Mouse (Mus musculus): ENCODE measurements at regions not wholly inside any gene's neighbourhood (a gene's known extent, or its start where the extent isn't known, plus 50 kb on each side); places are given as distances from the start of the nearest gene placed in this dataset.
A peak's percentile ranks its signal among the peaks of the same experiment; 100 is the strongest.

DNA sequence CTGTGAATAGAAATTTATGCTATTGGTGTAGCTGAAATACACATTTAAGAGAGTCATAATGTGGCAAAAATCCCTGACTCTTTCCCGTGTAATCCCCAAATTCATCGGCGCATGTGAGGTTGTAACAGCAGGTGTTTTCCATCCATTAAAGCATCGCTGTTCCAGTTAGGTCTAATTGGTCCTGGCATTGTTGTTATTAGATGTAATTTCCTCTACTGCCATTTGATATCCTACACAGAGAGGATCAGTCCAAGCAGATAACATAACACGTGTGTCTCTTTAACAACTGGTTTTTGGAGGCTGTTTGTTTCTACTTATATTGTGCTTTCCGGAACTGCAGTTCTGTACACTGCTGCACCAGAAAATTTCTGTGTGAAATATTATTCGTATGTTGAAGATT, 101.8 kb downstream of the Vgll3 start:
- Histone ChIP-seq H3K27me3 (no peaks in the 10 kb centered on the region), H3K4me3 (no peak overlapping the region), H3K9ac (no peak overlapping the region), H3K36me3 (no peaks in the 10 kb centered on the region), H3K27ac (no peak overlapping the region), H3K4me2 (no peak overlapping the region), H3K9me3 (replicated peaks) (no peaks in the 10 kb centered on the region), H3K4me1 (replicated peaks) (no peaks in the 10 kb centered on the region)
- WGBS, result 74% methylated on average over 7 of the region's 7 CpGs
- ATAC-seq (replicated peaks; ENCODE audit: insufficient number of reproducible peaks, insufficient read depth, low FRiP score, low read depth), result no peak

DNA sequence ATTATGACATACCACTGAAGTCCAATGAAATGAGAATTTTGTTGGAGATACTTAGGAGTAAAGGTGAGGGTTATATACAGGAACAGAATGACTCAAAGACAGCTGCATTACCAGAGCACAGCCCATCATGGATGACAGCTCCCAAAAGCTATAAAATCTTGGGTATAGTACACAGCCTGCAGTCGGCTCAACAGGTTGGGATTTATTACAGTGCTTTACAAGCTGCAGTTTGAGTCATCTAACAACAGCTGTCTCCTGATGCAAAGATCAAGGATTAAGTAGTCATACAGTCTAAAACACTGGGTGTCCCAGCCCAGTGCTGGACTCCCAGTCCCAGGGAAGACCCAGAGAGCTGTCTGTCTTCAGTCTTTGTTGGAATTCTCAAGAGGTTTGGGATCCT, 110.9 kb downstream of the Vgll3 start:
- no peak overlapping the region for H3K4me2 ChIP-seq
- H3K27me3 ChIP-seq, result no peaks in the 10 kb centered on the region
- no peak overlapping the region for H3K9ac ChIP-seq
- no peak for ATAC-seq (replicated peaks; ENCODE audit: insufficient number of reproducible peaks, insufficient read depth, low FRiP score, low read depth)
- no peak overlapping the region for H3K4me3 ChIP-seq
- H3K36me3 ChIP-seq, result no peaks in the 10 kb centered on the region
- no peak overlapping the region for H3K27ac ChIP-seq
- 79% methylated on average over 1 of the region's 1 CpGs for WGBS
- H3K9me3 ChIP-seq (replicated peaks), result no peaks in the 10 kb centered on the region
- H3K4me1 ChIP-seq (replicated peaks), result no peaks in the 10 kb centered on the region

DNA sequence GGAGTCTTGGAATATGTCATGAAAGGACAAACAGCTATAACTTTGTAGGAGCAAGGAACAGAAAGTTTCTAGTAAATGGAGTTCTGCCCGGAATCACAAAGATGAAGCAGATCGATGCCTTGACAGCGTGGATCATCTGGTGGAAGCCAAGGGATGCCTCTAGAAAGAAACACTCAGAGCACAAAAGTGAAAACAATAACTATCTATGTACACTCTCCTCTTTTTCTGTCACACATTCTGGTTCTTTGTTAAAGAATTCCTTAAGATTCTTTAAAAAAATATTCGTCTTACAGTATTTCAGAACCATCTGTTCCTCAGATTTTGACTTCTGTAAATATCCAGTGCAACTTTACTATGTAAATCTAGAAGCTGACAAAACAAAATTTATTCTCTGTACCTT, 148.8 kb downstream of the Vgll3 start:
- no peaks in the 10 kb centered on the region for H3K4me1 ChIP-seq (replicated peaks)
- H3K9ac ChIP-seq, result no peak overlapping the region
- H3K9me3 ChIP-seq (replicated peaks), result no peaks in the 10 kb centered on the region
- H3K4me2 ChIP-seq, result no peak overlapping the region
- H3K4me3 ChIP-seq, result no peak overlapping the region
- H3K27me3 ChIP-seq, result no peaks in the 10 kb centered on the region
- H3K27ac ChIP-seq, result no peak overlapping the region
- WGBS, result 86% methylated on average over 4 of the region's 4 CpGs
- ATAC-seq (replicated peaks; ENCODE audit: insufficient number of reproducible peaks, insufficient read depth, low FRiP score, low read depth), result no peak
- no peaks in the 10 kb centered on the region for H3K36me3 ChIP-seq

DNA sequence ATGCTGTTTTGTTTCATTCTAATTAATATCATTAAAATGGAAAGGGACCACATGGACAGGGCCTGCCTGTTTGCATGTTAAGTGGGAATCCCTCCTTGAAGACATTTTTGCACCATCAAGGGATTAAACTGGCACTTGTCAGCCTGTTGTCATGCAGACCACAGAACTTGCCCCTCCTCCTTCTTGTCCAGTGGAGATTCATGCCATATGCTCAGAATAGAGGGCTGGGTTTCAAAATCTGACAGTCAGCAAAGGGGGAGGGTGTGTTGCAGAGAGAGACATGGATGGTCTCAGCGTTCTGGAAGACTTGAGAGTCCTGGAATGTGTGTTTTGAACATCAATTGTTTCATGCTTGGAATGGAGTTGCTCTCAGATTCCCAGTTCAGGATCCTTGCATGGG, 149.2 kb downstream of the Vgll3 start:
- H3K4me2 ChIP-seq, result no peak overlapping the region
- no peak overlapping the region for H3K4me3 ChIP-seq
- H3K27ac ChIP-seq, result no peak overlapping the region
- H3K9me3 ChIP-seq (replicated peaks), result no peaks in the 10 kb centered on the region
- H3K9ac ChIP-seq, result no peak overlapping the region
- no peak for ATAC-seq (replicated peaks; ENCODE audit: insufficient number of reproducible peaks, insufficient read depth, low FRiP score, low read depth)
- H3K36me3 ChIP-seq, result no peaks in the 10 kb centered on the region
- H3K27me3 ChIP-seq, result no peaks in the 10 kb centered on the region
- WGBS, result 26% methylated on average over 1 of the region's 1 CpGs
- no peaks in the 10 kb centered on the region for H3K4me1 ChIP-seq (replicated peaks)

DNA sequence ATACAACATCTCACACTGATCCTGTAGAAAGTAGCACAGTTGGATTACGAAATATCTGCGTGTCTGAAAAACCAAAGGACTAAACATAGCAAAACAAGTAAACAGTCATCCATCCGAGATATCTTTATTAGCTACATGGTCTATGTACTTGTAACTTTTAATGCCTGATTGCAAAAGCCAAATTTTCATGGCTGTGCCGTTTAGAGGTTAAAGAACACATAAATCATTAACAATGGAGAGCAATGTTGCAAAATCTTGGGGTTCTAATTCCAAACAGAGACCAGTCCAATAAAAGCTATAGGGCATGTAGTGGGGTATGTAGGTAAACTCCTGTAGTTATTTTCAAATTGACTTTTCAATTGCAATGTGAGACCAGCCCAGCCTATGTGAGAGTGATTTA, 162.0 kb downstream of the Vgll3 start:
- no peak overlapping the region for H3K4me3 ChIP-seq
- H3K27ac ChIP-seq, result no peak overlapping the region
- no peaks in the 10 kb centered on the region for H3K4me1 ChIP-seq (replicated peaks)
- no peak for ATAC-seq (replicated peaks; ENCODE audit: insufficient number of reproducible peaks, insufficient read depth, low FRiP score, low read depth)
- no peaks in the 10 kb centered on the region for H3K27me3 ChIP-seq
- no peaks in the 10 kb centered on the region for H3K36me3 ChIP-seq
- no peaks in the 10 kb centered on the region for H3K9me3 ChIP-seq (replicated peaks)
- H3K9ac ChIP-seq, result no peak overlapping the region
- no peak overlapping the region for H3K4me2 ChIP-seq
- WGBS, result 80% methylated on average over 4 of the region's 4 CpGs

DNA sequence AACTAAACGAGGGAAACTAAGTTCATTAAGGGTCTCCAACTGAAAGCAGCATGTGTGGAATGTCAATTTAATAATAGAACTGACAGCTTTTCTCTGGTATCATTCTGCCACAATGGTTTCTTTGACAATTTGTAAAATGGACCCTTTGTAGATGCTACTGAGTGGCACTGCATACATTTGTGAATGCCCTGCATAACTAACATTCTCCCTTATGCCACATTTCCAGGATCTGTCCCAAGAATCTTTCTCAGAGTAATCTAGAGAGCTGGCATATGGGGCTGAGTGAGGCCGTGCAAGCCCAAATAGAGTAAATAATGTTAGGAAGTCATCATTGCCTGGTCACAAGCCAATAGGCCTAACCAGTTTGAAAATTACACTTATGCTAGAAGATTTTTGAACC, 172.1 kb downstream of the Vgll3 start:
- no peak overlapping the region for H3K27ac ChIP-seq
- no peaks in the 10 kb centered on the region for H3K9me3 ChIP-seq (replicated peaks)
- H3K4me1 ChIP-seq (replicated peaks), result no peaks in the 10 kb centered on the region
- no peaks in the 10 kb centered on the region for H3K36me3 ChIP-seq
- no peak overlapping the region for H3K4me3 ChIP-seq
- no peak for ATAC-seq (replicated peaks; ENCODE audit: insufficient number of reproducible peaks, insufficient read depth, low FRiP score, low read depth)
- no peak overlapping the region for H3K4me2 ChIP-seq
- WGBS, result 35% methylated on average over 2 of the region's 2 CpGs
- H3K27me3 ChIP-seq, result no peaks in the 10 kb centered on the region
- H3K9ac ChIP-seq, result no peak overlapping the region

DNA sequence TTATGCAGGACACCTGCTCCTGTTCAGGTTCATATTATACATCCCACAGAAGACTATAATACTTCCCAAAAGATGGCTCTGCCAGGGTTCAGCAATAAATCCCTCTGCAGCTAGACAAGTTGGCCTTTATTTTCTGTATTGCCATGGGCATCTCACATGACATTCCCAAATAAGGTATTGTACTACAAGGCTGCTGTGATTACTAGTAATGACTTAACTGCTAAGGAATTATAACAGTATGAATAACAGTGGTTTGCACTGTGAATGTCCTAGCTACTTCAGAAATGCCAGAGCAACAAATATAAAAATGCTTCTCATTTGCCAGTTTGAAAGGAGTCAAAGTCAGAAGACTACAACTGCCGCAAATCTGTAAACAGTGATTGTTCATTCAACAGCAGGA, 184.3 kb downstream of the Vgll3 start:
- H3K27me3 ChIP-seq, result no peaks in the 10 kb centered on the region
- H3K9ac ChIP-seq, result no peak overlapping the region
- H3K9me3 ChIP-seq (replicated peaks), result no peaks in the 10 kb centered on the region
- no peak overlapping the region for H3K27ac ChIP-seq
- WGBS, result 70% methylated on average over 1 of the region's 1 CpGs
- no peak overlapping the region for H3K4me3 ChIP-seq
- no peak for ATAC-seq (replicated peaks; ENCODE audit: insufficient number of reproducible peaks, insufficient read depth, low FRiP score, low read depth)
- no peak overlapping the region for H3K4me2 ChIP-seq
- no peaks in the 10 kb centered on the region for H3K36me3 ChIP-seq
- H3K4me1 ChIP-seq (replicated peaks), result peaks cover 4% of the 10 kb centered on the region; the same call in 1 of the 2 replicates

DNA sequence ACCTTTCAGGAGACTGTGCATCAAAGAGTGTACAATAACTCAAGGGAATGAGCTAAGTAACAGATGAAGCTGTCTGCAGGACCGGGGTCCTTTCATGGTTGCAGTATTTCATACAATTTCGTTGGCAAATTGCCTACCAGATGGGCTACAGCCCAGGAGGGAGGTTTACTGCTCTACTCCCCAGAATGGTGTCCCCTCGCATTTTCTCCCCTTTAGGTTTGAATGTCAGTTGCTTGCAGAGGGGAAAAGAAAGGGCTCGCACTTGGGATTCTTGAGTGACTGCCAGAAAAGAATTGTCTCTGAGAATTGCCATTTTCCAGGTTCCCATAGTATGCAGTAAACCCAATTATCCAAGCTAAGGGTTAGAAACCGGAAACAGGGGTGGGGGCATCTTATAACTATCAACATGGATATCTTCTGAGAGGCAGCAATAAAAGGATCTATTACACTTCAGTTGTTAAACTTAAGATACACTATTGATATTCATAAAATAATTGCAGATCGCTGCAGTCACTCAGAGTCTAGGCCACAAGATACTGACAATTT, 185.7 kb downstream of the Vgll3 start:
- Histone ChIP-seq H3K9ac (no peak overlapping the region), H3K4me1 (replicated peaks) (peaks cover 10% of the 10 kb centered on the region), H3K4me3 (no peak overlapping the region), H3K9me3 (replicated peaks) (no peaks in the 10 kb centered on the region), H3K27me3 (no peaks in the 10 kb centered on the region), H3K4me2 (no peak overlapping the region), H3K36me3 (no peaks in the 10 kb centered on the region), H3K27ac (no peak overlapping the region)
- no peak for ATAC-seq (replicated peaks; ENCODE audit: insufficient number of reproducible peaks, insufficient read depth, low FRiP score, low read depth)
- 64% methylated on average over 6 of the region's 6 CpGs for WGBS

DNA sequence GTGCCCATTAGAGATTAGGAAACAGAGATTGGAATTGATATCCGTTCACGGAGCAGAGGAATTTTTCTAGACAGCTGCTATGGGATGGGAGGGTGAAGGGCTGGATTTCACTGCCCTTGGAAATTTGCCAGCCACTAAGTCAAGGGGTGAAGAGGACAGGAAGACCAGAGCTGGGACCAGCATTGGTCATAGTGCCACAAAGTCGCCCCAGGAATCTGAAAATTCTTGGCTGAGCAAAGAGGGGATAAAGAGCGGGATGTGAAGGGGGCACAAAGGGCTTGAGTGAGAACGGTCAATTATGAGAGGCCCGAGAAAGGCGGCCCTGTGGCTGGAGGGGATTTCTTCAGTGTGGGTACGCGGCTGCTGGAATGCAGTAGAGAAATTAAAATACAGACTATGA, 189.6 kb downstream of the Vgll3 start:
- H3K4me2 ChIP-seq, result peak overlapping the region; percentile 26
- H3K27me3 ChIP-seq, result no peaks in the 10 kb centered on the region
- 0 out of 2 replicates have a peak overlapping the region, but pooled peaks have one; percentile 2 for H3K4me3 ChIP-seq
- H3K9me3 ChIP-seq (replicated peaks), result no peaks in the 10 kb centered on the region
- 46% methylated on average over 9 of the region's 9 CpGs for WGBS
- peaks cover 6% of the 10 kb centered on the region for H3K4me1 ChIP-seq (replicated peaks)
- no peak overlapping the region for H3K27ac ChIP-seq
- no peak overlapping the region for H3K9ac ChIP-seq
- no peaks in the 10 kb centered on the region for H3K36me3 ChIP-seq
- ATAC-seq (replicated peaks; ENCODE audit: insufficient number of reproducible peaks, insufficient read depth, low FRiP score, low read depth), result no peak

DNA sequence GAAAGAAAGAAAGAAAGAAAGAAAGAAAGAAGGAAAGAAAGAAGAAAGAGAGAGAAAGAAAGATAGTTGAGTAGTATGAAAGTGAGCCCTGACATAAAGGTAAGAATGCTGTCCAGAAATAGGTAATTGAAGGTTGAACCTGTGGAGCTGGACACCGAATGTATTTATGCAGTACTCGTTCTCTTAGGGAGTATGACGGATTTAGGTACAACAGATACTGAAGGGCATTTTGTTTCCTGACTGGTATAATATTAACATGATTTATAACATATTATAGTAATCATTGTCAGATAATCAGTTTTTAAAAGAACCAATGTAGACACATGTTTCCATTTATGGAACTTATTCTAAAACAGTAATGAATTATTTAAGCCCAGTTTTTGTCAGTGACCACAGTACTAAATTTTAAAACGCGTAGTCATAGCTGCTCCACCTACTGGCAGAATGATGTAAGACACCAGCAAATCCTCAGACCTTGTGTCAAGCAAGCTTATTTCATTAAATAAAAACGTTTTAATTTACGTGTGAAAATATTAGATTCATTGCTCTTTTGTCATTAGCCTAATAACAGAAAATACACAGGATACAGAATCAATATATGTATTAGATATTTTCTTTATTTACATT, 191.0 kb downstream of the Vgll3 start:
- no peak overlapping the region for H3K27ac ChIP-seq
- ATAC-seq (replicated peaks; ENCODE audit: insufficient number of reproducible peaks, insufficient read depth, low FRiP score, low read depth), result no peak
- 42% methylated on average over 7 of the region's 7 CpGs for WGBS

DNA sequence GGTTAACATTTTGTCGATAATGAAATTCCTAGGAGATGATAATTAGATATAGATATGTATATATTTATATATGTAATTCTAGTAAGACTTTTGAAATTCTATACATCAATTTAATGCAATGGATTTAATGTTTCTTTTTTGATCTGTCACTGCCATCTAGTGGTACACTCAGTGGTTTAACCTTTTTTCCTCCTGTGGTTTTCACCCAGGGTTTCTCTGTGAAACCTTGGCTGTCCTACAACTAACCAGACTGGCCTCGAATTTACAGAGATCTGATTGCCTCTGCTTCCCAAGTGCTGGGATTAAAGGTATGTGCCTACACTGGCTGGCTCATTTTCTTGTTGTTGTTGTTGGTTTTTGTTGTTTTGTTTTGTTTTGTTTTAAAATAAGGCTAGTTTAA, 198.6 kb downstream of the Vgll3 start:
- Histone ChIP-seq H3K9ac (no peak overlapping the region), H3K4me2 (no peak overlapping the region), H3K27ac (no peak overlapping the region), H3K36me3 (no peaks in the 10 kb centered on the region), H3K4me3 (no peak overlapping the region), H3K9me3 (replicated peaks) (no peaks in the 10 kb centered on the region), H3K27me3 (no peaks in the 10 kb centered on the region), H3K4me1 (replicated peaks) (no peaks in the 10 kb centered on the region)
- WGBS, result 6% methylated on average over 2 of the region's 2 CpGs
- no peak for ATAC-seq (replicated peaks; ENCODE audit: insufficient number of reproducible peaks, insufficient read depth, low FRiP score, low read depth)

More for the DNA sequence above, 191.0 kb downstream of the Vgll3 start:
- no peaks in the 10 kb centered on the region for H3K9me3 ChIP-seq (replicated peaks)
- no peaks in the 10 kb centered on the region for H3K27me3 ChIP-seq
- H3K4me2 ChIP-seq, result no peak overlapping the region
- H3K36me3 ChIP-seq, result no peaks in the 10 kb centered on the region
- peaks cover 6% of the 10 kb centered on the region for H3K4me1 ChIP-seq (replicated peaks)
- no peak overlapping the region for H3K4me3 ChIP-seq
- no peak overlapping the region for H3K9ac ChIP-seq

DNA sequence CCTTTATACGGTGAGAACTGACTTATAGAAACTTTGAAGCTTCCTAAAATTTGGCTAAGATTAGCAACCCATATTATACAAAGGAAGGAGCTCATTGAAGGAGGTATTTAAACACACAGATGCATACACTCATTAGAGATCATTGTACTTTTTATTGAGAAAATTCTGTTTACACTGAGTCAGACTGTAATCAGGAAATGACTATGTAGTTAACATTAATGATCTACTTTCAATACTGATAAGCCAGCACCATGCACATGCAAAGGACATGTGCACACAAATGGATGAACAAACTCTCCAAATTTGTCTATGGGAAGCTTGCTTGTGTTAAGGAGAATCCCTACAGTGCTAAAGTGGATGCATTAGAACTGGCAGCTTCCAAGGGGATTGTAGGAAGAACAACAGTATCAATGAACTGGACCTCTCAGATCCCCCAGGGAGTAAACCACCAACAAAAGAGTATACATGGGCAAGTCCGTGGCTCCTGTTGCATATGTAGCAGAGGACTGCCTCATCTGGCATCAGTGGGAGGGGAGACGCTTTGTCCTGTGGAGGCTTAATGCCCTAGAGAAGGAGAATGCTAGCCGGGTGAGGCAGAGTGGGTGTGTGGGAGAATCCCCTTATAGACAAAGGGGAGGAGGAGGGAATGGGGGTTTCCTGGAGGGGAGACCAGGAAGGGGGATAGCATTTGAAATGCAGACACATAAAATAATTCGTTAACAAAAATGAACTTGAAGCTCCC, 200.0 kb downstream of the Vgll3 start:
- no peak for ATAC-seq (replicated peaks; ENCODE audit: insufficient number of reproducible peaks, insufficient read depth, low FRiP score, low read depth)
- H3K27ac ChIP-seq, result no peak overlapping the region
- H3K9ac ChIP-seq, result no peak overlapping the region
- no peak overlapping the region for H3K4me2 ChIP-seq
- H3K27me3 ChIP-seq, result no peaks in the 10 kb centered on the region
- H3K36me3 ChIP-seq, result no peaks in the 10 kb centered on the region
- whole genome bisulfite sequencing, result 52% methylated on average over 5 of the region's 5 CpGs
- no peaks in the 10 kb centered on the region for H3K4me1 ChIP-seq (replicated peaks)
- H3K9me3 ChIP-seq (replicated peaks), result no peaks in the 10 kb centered on the region
- H3K4me3 ChIP-seq, result no peak overlapping the region

Measured in heart, embryonic 15.5 days (tissue).